Mouse (Mus musculus): ENCODE measurements around the gene Mrrf. TPM values are rescaled to one million over a fixed set of nuclear protein-coding genes. Genes with fewer than 3 reads are reported as not detected.

Gene Mrrf
- polyA plus RNA-seq, 3 experiments from 2014 or later = 12.7 to 19.7 (median 15.2) TPM

- no peak for ATAC-seq
Measured at GRCm38 (mm10) chr2:36234526-36235368, 98.6 kb downstream of the Mrrf start.

DNA sequence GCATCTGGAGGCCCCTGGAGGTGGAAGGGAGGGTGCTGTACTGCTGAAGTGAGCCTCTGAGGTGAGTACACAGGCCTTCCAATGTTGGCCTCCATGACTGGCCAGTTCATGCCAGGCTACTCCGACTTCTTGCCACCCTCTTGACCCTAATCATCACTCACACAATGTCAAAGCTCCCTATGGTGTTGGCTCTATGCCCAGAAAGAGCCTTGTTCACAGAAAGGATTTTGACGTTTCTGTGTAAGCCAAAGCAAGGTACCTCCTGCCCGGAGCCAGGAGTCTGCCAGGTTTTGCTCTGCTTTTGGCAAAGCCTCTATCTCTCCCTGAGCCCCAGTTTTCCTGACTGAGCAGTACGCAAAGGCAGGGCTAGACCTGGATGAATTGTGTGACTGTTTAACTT lies 99.7 kb downstream of the Mrrf start:
- ATAC-seq = no peak

- ATAC-seq = no peak
Measured at GRCm38 (mm10) chr2:36236889-36237288, 100.7 kb downstream of the Mrrf start.

GRCm38 (mm10) chr2:36237557-36237956 lies 101.4 kb downstream of the Mrrf start:
- ATAC-seq = no peak

DNA sequence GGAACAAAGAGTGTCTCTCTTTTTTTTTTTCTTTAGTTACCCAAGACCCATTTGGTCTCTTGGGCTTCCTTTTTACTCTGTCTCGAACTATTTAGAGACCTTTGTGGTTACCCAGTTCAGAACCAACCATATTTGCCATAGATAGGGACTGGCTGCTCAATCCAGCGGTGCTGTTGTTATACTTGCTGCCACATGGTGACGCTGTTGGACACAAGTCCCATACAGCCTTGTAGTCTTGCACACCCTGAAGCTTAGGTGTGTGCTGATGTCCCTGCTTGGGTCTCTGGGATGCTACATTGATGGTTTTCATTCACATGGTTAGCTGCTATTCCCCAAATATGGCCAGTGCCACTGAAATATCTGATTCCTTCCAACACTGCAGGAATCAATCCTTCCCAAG lies 102.3 kb downstream of the Mrrf start:
- ATAC-seq = no peak

DNA sequence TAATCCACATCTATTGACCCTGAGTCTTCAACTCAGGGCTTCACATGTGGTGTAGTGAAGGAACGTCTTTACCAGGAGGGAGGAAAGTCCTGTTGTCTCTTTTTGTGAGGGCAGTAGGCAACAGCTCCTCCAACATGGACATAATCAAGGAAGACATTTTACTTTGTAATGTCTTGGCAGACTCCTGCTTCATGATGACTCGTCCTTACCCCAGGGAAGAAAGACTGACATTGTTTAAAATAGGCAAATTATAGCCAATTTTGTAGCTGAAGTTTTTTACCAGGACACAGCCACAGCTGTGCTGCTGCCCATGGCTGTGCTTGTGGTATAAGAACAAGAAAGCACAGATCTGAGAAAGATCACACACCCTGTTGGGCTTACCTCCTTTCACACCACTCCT lies 102.8 kb downstream of the Mrrf start:
- no peak for ATAC-seq

Other genes starting within 250 kb of the Mrrf start
- not detected for gene Ttll11, start 156.5 kb upstream of the Mrrf start, polyA plus RNA-seq (2017; shearing (Covaris generic))
- gene Ndufa8, start 87.0 kb upstream of the Mrrf start, polyA plus RNA-seq (2017; shearing (Covaris generic)) = 100 to 1,000 TPM; 164 to 233 (median 170) TPM
- gene Morn5, start 86.9 kb upstream of the Mrrf start, polyA plus RNA-seq (2017; shearing (Covaris generic)) = not detected
- gene Lhx6, start 31.0 kb upstream of the Mrrf start, polyA plus RNA-seq (2017; shearing (Covaris generic)) = not detected
- 10 to 100 TPM; 45.5 to 59.4 (median 55.0) TPM for gene Rbm18, start 384 bp downstream of the Mrrf start, polyA plus RNA-seq (2017; shearing (Covaris generic))
- gene Ptgs1, start 94.0 kb downstream of the Mrrf start, polyA plus RNA-seq (2017; shearing (Covaris generic)) = 1 to 10 TPM in 1 of 3 experiments, under 1 TPM in 2; 0.44 to 2.9 (median 0.69) TPM
- gene Olfr338, start 237.1 kb downstream of the Mrrf start, polyA plus RNA-seq (2017; shearing (Covaris generic)) = under 1 TPM in 2 of 3 experiments, not detected in 1; 0.12 to 0.13 TPM

Measured in inflammation-experienced regulatory T-cells, adult 6 months (primary cell).